In the genomic region with DNA sequence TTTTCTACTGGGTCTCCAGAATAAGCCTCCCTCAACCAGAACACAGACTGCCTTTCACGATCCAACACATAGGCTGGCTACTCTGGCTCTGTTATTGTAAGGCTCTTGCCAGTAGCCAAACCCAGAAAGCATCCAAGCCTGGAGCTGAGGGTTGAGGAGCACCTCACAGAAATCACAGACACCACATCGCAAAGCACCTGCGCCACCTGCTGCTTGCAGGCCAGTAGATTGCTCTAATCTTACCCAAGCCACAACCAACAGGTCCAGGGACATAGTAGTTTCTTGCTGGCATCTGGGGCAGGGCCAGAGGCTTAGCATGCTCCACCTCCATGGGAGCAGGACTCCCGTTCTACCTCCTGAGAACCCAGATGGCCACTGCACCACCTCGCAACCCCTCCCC, we compare ENCODE assay signal across 8 mouse cellular contexts. TPM values are rescaled to one million over a fixed set of nuclear protein-coding genes. Genes with fewer than 3 reads are reported as not detected.
DNase-seq lines count a peak whose midpoint lies in the region; ATAC-seq lines count a peak whose summit lies in the region.

No protein-coding gene starts in this region.

- H3K4me1 ChIP-seq in lung, embryonic 16.5 days (replicated peaks; ENCODE audit: control insufficient read depth, insufficient read depth, low read length): no peaks in the 10 kb centered on the region
- H3K4me1 ChIP-seq in intestine, embryonic 14.5 days (replicated peaks; ENCODE audit: control insufficient read depth, insufficient read depth, low read length): no peaks in the 10 kb centered on the region
- H3K4me1 ChIP-seq in midbrain, embryonic 16.5 days (ENCODE audit: control insufficient read depth, insufficient read depth, low read length): peaks cover 6% of the 10 kb centered on the region

- DNase-seq in cerebellum, postnatal 14 days: peak; percentile 48 to 53
- DNase-seq in lung, postnatal 14 days: no peak
- DNase-seq in intestine, embryonic 14.5 days (ENCODE audit: low spot score): peak; percentile 58
- DNase-seq in thymus, postnatal 25 days: no peak

- H3K9me3 ChIP-seq in lung, embryonic 16.5 days (ENCODE audit: control insufficient read depth, low read length): no peaks in the 10 kb centered on the region
- H3K9me3 ChIP-seq in intestine, embryonic 14.5 days (ENCODE audit: control insufficient read depth, low read length): no peaks in the 10 kb centered on the region
- no peaks in the 10 kb centered on the region for H3K9me3 ChIP-seq in midbrain, embryonic 16.5 days (replicated peaks; ENCODE audit: control insufficient read depth, low read length, poor library complexity, severe bottlenecking)

- H3K4me3 ChIP-seq in lung, embryonic 16.5 days (ENCODE audit: low read length): no peak overlapping the region
- no peak overlapping the region for H3K4me3 ChIP-seq in intestine, embryonic 14.5 days (ENCODE audit: low read depth, low read length)
- no peak overlapping the region for H3K4me3 ChIP-seq in midbrain, embryonic 16.5 days (ENCODE audit: low read depth, low read length)

- H3K36me3 ChIP-seq in lung, embryonic 16.5 days (ENCODE audit: control insufficient read depth, insufficient read depth, low read length): no peaks in the 10 kb centered on the region
- H3K36me3 ChIP-seq in intestine, embryonic 14.5 days (ENCODE audit: control insufficient read depth, insufficient read depth, low read length): no peaks in the 10 kb centered on the region
- H3K36me3 ChIP-seq in midbrain, embryonic 16.5 days (ENCODE audit: control insufficient read depth, insufficient read depth, low read length): no peaks in the 10 kb centered on the region

- H3K27ac ChIP-seq in lung, embryonic 16.5 days (ENCODE audit: low read length): no peak overlapping the region
- H3K27ac ChIP-seq in intestine, embryonic 14.5 days (ENCODE audit: low read depth): no peak overlapping the region
- no peak overlapping the region for H3K27ac ChIP-seq in midbrain, embryonic 16.5 days (ENCODE audit: low read length)

- no peak for ATAC-seq in cerebellum, adult (ENCODE audit: insufficient number of reproducible peaks, low FRiP score, low TSS enrichment)
- ATAC-seq in lung, embryonic 16.5 days (ENCODE audit: low read depth): 0 out of 2 replicates have a peak, but pooled peaks have one; percentile 26
- ATAC-seq in intestine, embryonic 14.5 days (replicated peaks; ENCODE audit: low FRiP score, low TSS enrichment, low read depth): peak; percentile 28; the same call in 1 of the 2 replicates
- peak; percentile 56 for ATAC-seq in midbrain, embryonic 16.5 days
- ATAC-seq in erythroid progenitor cell, adult 5-6 weeks (replicated peaks; ENCODE audit: low FRiP score, poor library complexity, severe bottlenecking): no peak

- H3K27me3 ChIP-seq in lung, embryonic 16.5 days (ENCODE audit: control insufficient read depth, insufficient read depth, low read depth, low read length): no peaks in the 10 kb centered on the region; the same call in 1 of the 2 replicates
- H3K27me3 ChIP-seq in intestine, embryonic 14.5 days (replicated peaks; ENCODE audit: control insufficient read depth, insufficient read depth, low read length): no peaks in the 10 kb centered on the region
- H3K27me3 ChIP-seq in midbrain, embryonic 16.5 days (ENCODE audit: control insufficient read depth, insufficient read depth, low read depth, low read length): no peaks in the 10 kb centered on the region

- no peak overlapping the region for H3K4me2 ChIP-seq in lung, embryonic 16.5 days (ENCODE audit: low read depth, low read length)
- no peak overlapping the region for H3K4me2 ChIP-seq in intestine, embryonic 14.5 days (ENCODE audit: low read length)
- H3K4me2 ChIP-seq in midbrain, embryonic 16.5 days (ENCODE audit: low read length): no peak overlapping the region; the same call in 1 of the 2 replicates

- no peak overlapping the region for H3K9ac ChIP-seq in lung, embryonic 16.5 days (ENCODE audit: low read length)
- H3K9ac ChIP-seq in intestine, embryonic 14.5 days (ENCODE audit: low read length): no peak overlapping the region
- H3K9ac ChIP-seq in midbrain, embryonic 16.5 days (ENCODE audit: low read depth, low read length): no peak overlapping the region

- WGBS in lung, embryonic 16.5 days: 31% methylated on average over 5 of the region's 5 CpGs
- 34% methylated on average over 5 of the region's 5 CpGs for WGBS in intestine, embryonic 14.5 days
- WGBS in midbrain, embryonic 16.5 days: 40% methylated on average over 4 of the region's 5 CpGs

RNA-seq across cellular contexts. Expression of gene Aptx, which starts 25.9 kb away (rescaled TPM):
- polyA plus RNA-seq in lung, embryonic 16.5 days (2015; fragmentation: Nextera tagmentation; extraction: Ambion mirVana): 27.8 and 27.9 TPM in 2 replicates
- polyA plus RNA-seq in intestine, embryonic 14.5 days (2014; fragmentation: Nextera tagmentation; extraction: Ambion mirVana): 24.3 and 27.3 TPM in 2 replicates
- polyA plus RNA-seq in midbrain, embryonic 16.5 days (2015; fragmentation: Nextera tagmentation; extraction: Ambion mirVana): 46.7 and 50.6 TPM in 2 replicates
- 0.72 and 7.1 TPM in 2 replicates for total RNA-seq in erythroid progenitor cell, adult 5-6 weeks (2015; ENCODE audit: low replicate concordance)
- 1.0 and 2.3 TPM in 2 replicates for total RNA-seq in erythroid progenitor cell, adult 5-6 weeks (2017; ENCODE audit: low replicate concordance)

RNA-seq across cellular contexts. Expression of gene Dnaja1, which starts 44.8 kb away (rescaled TPM):
- polyA plus RNA-seq in lung, embryonic 16.5 days (2015; fragmentation: Nextera tagmentation; extraction: Ambion mirVana): 383 and 401 TPM in 2 replicates
- polyA plus RNA-seq in intestine, embryonic 14.5 days (2014; fragmentation: Nextera tagmentation; extraction: Ambion mirVana): 338 and 347 TPM in 2 replicates
- 659 and 720 TPM in 2 replicates for polyA plus RNA-seq in midbrain, embryonic 16.5 days (2015; fragmentation: Nextera tagmentation; extraction: Ambion mirVana)
- 41.1 and 51.2 TPM in 2 replicates for total RNA-seq in erythroid progenitor cell, adult 5-6 weeks (2015; ENCODE audit: low replicate concordance)
- total RNA-seq in erythroid progenitor cell, adult 5-6 weeks (2017; ENCODE audit: low replicate concordance): 69.0 and 75.1 TPM in 2 replicates

Comparison
In these comparisons a context has a peak if more than half of its experiments do, and no peak if none do; other contexts are left out.
1. DNase-seq: peak in cerebellum, postnatal 14 days (2 of 2) and intestine, embryonic 14.5 days (single experiment); none in lung, postnatal 14 days (single experiment) and thymus, postnatal 25 days (single experiment).
2. ATAC-seq: peak in lung, embryonic 16.5 days (single experiment), intestine, embryonic 14.5 days (single experiment) and midbrain, embryonic 16.5 days (single experiment); none in cerebellum, adult (single experiment) and erythroid progenitor cell, adult 5-6 weeks (single experiment).